In the genomic region with DNA sequence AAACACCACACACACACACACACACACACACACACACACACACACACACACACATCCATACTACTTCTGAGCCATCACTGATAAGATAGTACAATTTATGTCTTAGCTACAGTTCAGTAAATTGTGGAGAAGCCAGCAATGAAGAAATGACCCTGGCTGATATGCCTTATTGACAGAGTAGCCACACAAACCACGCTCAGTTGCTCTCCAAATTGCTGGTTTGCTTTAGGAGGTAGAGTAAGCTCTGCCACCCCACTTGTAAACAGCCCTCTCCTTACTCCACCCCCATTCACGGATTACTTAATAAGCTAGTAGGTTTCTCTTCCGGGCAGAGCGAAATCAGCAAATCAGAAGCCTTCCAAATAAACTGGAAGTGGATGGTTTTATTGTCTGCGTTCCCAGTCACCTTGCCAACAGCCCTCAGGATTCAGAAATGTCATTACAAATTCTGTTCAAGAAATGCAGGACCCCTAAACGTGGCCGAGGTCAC, we compare ENCODE assay signal across 21 mouse cellular contexts.
DNase-seq lines count a peak whose midpoint lies in the region; ATAC-seq and TF ChIP-seq lines count a peak whose summit lies in the region.
"Had no signal": no experiment of that assay in that cellular context is flagged by ENCODE, and none has a peak within 500 bp of the region (broad histone marks: within the 10 kb centered on the region; RNA-seq: fewer than 3 reads in every experiment).

No protein-coding gene starts in this region.

- H3K27ac ChIP-seq in forebrain, embryonic 16.5 days (ENCODE audit: low read length) = peak overlapping the region; percentile 51
- H3K27ac ChIP-seq in forebrain, embryonic 13.5 days = no peak overlapping the region
- H3K27ac ChIP-seq: hindbrain, embryonic 12.5 days; kidney, postnatal 0 days; limb, embryonic 12.5 days; liver, embryonic 12.5 days; midbrain, embryonic 10.5 days; neural tube, embryonic 15.5 days had no signal

- TF ChIP-seq CTCF in lung, adult 2 months (IDR thresholded peaks at IDR 0.05; ENCODE audit: insufficient read depth, low read length) = no peak

- 43% methylated on average over 7 of the region's 7 CpGs for WGBS in forebrain, embryonic 16.5 days
- WGBS in forebrain, embryonic 13.5 days = 58% methylated on average over 7 of the region's 7 CpGs
- 60% methylated on average over 7 of the region's 7 CpGs for WGBS in lung, adult 2 months

- TF ChIP-seq POLR2A in lung, adult 2 months (IDR thresholded peaks at IDR 0.05; ENCODE audit: borderline replicate concordance, extremely low read depth, low read depth, low read length) = no peak

- no peaks in the 10 kb centered on the region for H3K36me3 ChIP-seq in forebrain, embryonic 16.5 days (ENCODE audit: control insufficient read depth, insufficient read depth)
- H3K36me3 ChIP-seq in forebrain, embryonic 13.5 days (ENCODE audit: poor library complexity, severe bottlenecking) = no peaks in the 10 kb centered on the region
- H3K36me3 ChIP-seq: hindbrain, embryonic 12.5 days; limb, embryonic 12.5 days; liver, embryonic 12.5 days; midbrain, embryonic 10.5 days; neural tube, embryonic 15.5 days had no signal

- H3K4me1 ChIP-seq in forebrain, embryonic 16.5 days (replicated peaks; ENCODE audit: control insufficient read depth, insufficient read depth, low read length) = peaks cover 24% of the 10 kb centered on the region
- H3K4me1 ChIP-seq in forebrain, embryonic 13.5 days = peaks cover 10% of the 10 kb centered on the region
- H3K4me1 ChIP-seq in lung, adult 2 months (ENCODE audit: control insufficient read depth, insufficient read depth, low read length) = no peaks in the 10 kb centered on the region
- H3K4me1 ChIP-seq: liver, embryonic 12.5 days had no signal

- H3K9me3 ChIP-seq in forebrain, embryonic 16.5 days (ENCODE audit: control insufficient read depth, low read length) = no peaks in the 10 kb centered on the region
- no peaks in the 10 kb centered on the region for H3K9me3 ChIP-seq in forebrain, embryonic 13.5 days (replicated peaks)
- H3K9me3 ChIP-seq: hindbrain, embryonic 12.5 days; limb, embryonic 12.5 days; liver, embryonic 12.5 days; neural tube, embryonic 15.5 days had no signal

- H3K4me2 ChIP-seq in forebrain, embryonic 16.5 days (ENCODE audit: low read length) = no peak overlapping the region
- H3K4me2 ChIP-seq in forebrain, embryonic 13.5 days = no peak overlapping the region
- H3K4me2 ChIP-seq: hindbrain, embryonic 12.5 days; limb, embryonic 12.5 days; liver, embryonic 12.5 days; lung, embryonic 14.5 days; neural tube, embryonic 15.5 days had no signal

- H3K27me3 ChIP-seq in forebrain, embryonic 16.5 days (replicated peaks; ENCODE audit: control insufficient read depth, insufficient read depth, low read length) = no peaks in the 10 kb centered on the region
- H3K27me3 ChIP-seq in forebrain, embryonic 13.5 days = 0 out of 2 replicates have a peak, but pooled peaks cover 6% of the 10 kb centered on the region
- H3K27me3 ChIP-seq: hindbrain, embryonic 12.5 days; limb, embryonic 12.5 days; neural tube, embryonic 15.5 days had no signal

- H3K9ac ChIP-seq in forebrain, embryonic 16.5 days (replicated peaks; ENCODE audit: low read depth, low read length) = 0 out of 2 replicates have a peak overlapping the region, but pooled peaks have one; percentile 18
- H3K9ac ChIP-seq in forebrain, embryonic 13.5 days = no peak overlapping the region
- H3K9ac ChIP-seq: hindbrain, embryonic 12.5 days; limb, embryonic 12.5 days; liver, embryonic 12.5 days; lung, embryonic 14.5 days; neural tube, embryonic 15.5 days had no signal

- ATAC-seq in forebrain, embryonic 16.5 days = no peak
- no peak for ATAC-seq in forebrain, embryonic 13.5 days
- peak; percentile 29; the same call in 1 of the 2 replicates for ATAC-seq in common myeloid progenitor, adult 5-6 weeks (replicated peaks; ENCODE audit: low read depth, poor library complexity, severe bottlenecking)
- peak; percentile 60 for ATAC-seq in megakaryocyte-erythroid progenitor cell, adult 5-6 weeks (replicated peaks; ENCODE audit: low FRiP score, low TSS enrichment, poor library complexity, severe bottlenecking)
- ATAC-seq in CD4-positive, CD25-positive, alpha-beta regulatory T cell, adult 4 months = no peak
- ATAC-seq: liver, embryonic 12.5 days had no signal

- DNase-seq in lung, postnatal 25 days (ENCODE audit: low spot score) = peak; percentile 20
- DNase-seq in lung, adult 2 months = no peak
- DNase-seq: cerebellum, adult 11-12 months; cerebellum, postnatal 14 days; gastrocnemius, postnatal 25 days; kidney, adult 2 months; lung, embryonic 14.5 days; lung, postnatal 36 days; thymus, adult 18-20 months; thymus, postnatal 36 days had no signal

- no peak overlapping the region for H3K4me3 ChIP-seq in forebrain, embryonic 16.5 days (replicated peaks; ENCODE audit: low read length)
- H3K4me3 ChIP-seq in forebrain, embryonic 13.5 days = no peak overlapping the region
- no peak overlapping the region for H3K4me3 ChIP-seq in lung, adult 2 months (replicated peaks; ENCODE audit: extremely low read depth, low read depth, low read length)
- H3K4me3 ChIP-seq: hindbrain, embryonic 12.5 days; limb, embryonic 12.5 days; liver, embryonic 12.5 days; midbrain, embryonic 10.5 days; neural tube, embryonic 15.5 days had no signal

Comparison
In these comparisons a context has a peak if more than half of its experiments do, and no peak if none do; other contexts are left out.
1. ATAC-seq: peak in common myeloid progenitor, adult 5-6 weeks (single experiment) and megakaryocyte-erythroid progenitor cell, adult 5-6 weeks (single experiment); none in forebrain, embryonic 16.5 days (single experiment), forebrain, embryonic 13.5 days (single experiment) and CD4-positive, CD25-positive, alpha-beta regulatory T cell, adult 4 months (single experiment).